Comparison of ENCODE assay signal across 16 mouse cellular contexts in genomic region chr15:84531535-84531934, GRCm38 (mm10). TPM values are rescaled to one million over a fixed set of nuclear protein-coding genes. Genes with fewer than 3 reads are reported as not detected.
DNase-seq lines count a peak whose midpoint lies in the region; ATAC-seq and TF ChIP-seq lines count a peak whose summit lies in the region.
"Had no signal": no experiment of that assay in that cellular context is flagged by ENCODE, and none has a peak within 500 bp of the region (broad histone marks: within the 10 kb centered on the region; RNA-seq: fewer than 3 reads in every experiment).

No protein-coding gene starts in this region.

- peaks cover 31% of the 10 kb centered on the region for H3K4me1 ChIP-seq in hindbrain, embryonic 15.5 days (replicated peaks)
- H3K4me1 ChIP-seq in hindbrain, embryonic 11.5 days (replicated peaks; ENCODE audit: control insufficient read depth, insufficient read depth, low read length) = no peaks in the 10 kb centered on the region
- peaks cover 16% of the 10 kb centered on the region; the same call in 1 of the 2 replicates for H3K4me1 ChIP-seq in forebrain, embryonic 14.5 days (ENCODE audit: control insufficient read depth, insufficient read depth, low read length)
- no peaks in the 10 kb centered on the region for H3K4me1 ChIP-seq in lung, postnatal 0 days (ENCODE audit: insufficient read depth, low read depth, low read length)
- H3K4me1 ChIP-seq: heart, embryonic 15.5 days; liver, embryonic 15.5 days; stomach, embryonic 15.5 days had no signal

- H3K36me3 ChIP-seq in hindbrain, embryonic 15.5 days = no peaks in the 10 kb centered on the region
- no peaks in the 10 kb centered on the region for H3K36me3 ChIP-seq in hindbrain, embryonic 11.5 days (ENCODE audit: control insufficient read depth, insufficient read depth, low read length)
- H3K36me3 ChIP-seq in forebrain, embryonic 14.5 days (ENCODE audit: control insufficient read depth, insufficient read depth, low read length) = no peaks in the 10 kb centered on the region
- no peaks in the 10 kb centered on the region for H3K36me3 ChIP-seq in lung, postnatal 0 days (ENCODE audit: insufficient read depth, low read length)
- H3K36me3 ChIP-seq: heart, embryonic 15.5 days; liver, embryonic 15.5 days; stomach, embryonic 15.5 days had no signal

- H3K27ac ChIP-seq in hindbrain, embryonic 15.5 days (replicated peaks) = peak overlapping the region; percentile 56; the same call in 1 of the 2 replicates
- no peak overlapping the region for H3K27ac ChIP-seq in hindbrain, embryonic 11.5 days (ENCODE audit: low read depth, low read length)
- H3K27ac ChIP-seq in forebrain, embryonic 14.5 days (ENCODE audit: low read depth, low read length) = peak overlapping the region; percentile 76; the same call in 1 of the 2 replicates
- H3K27ac ChIP-seq in lung, postnatal 0 days (ENCODE audit: low read length) = no peak overlapping the region
- H3K27ac ChIP-seq: heart, embryonic 15.5 days; left cerebral cortex, adult 2 months; liver, embryonic 15.5 days; macrophage; stomach, embryonic 15.5 days had no signal

- TF ChIP-seq CTCF in lung, postnatal 0 days (IDR thresholded peaks at IDR 0.05) = no peak

- 23% methylated on average over 10 of the region's 10 CpGs for WGBS in hindbrain, embryonic 15.5 days
- 67% methylated on average over 10 of the region's 10 CpGs for WGBS in hindbrain, embryonic 11.5 days
- WGBS in forebrain, embryonic 14.5 days = 3% methylated on average over 10 of the region's 10 CpGs
- 56% methylated on average over 10 of the region's 10 CpGs for WGBS in lung, postnatal 0 days

- TF ChIP-seq EP300 in lung, postnatal 0 days (IDR thresholded peaks at IDR 0.05) = no peak

- no peaks in the 10 kb centered on the region for H3K9me3 ChIP-seq in hindbrain, embryonic 15.5 days
- H3K9me3 ChIP-seq in hindbrain, embryonic 11.5 days (ENCODE audit: control insufficient read depth, low read length) = no peaks in the 10 kb centered on the region
- H3K9me3 ChIP-seq in forebrain, embryonic 14.5 days (replicated peaks; ENCODE audit: control insufficient read depth, low read length) = peaks cover 5% of the 10 kb centered on the region; the same call in 1 of the 2 replicates
- no peaks in the 10 kb centered on the region for H3K9me3 ChIP-seq in lung, postnatal 0 days (ENCODE audit: low read length)
- H3K9me3 ChIP-seq: heart, embryonic 15.5 days; liver, embryonic 15.5 days; stomach, embryonic 15.5 days had no signal

- DNase-seq in hindbrain, embryonic 11.5 days (ENCODE audit: low spot score) = no peak
- peak; percentile 94 for DNase-seq in Muller cell, postnatal 12 days (ENCODE audit: inconsistent ontology term)
- DNase-seq in forebrain, embryonic 14.5 days (ENCODE audit: low spot score) = peak; percentile 96
- peak; percentile 44 to 52 for DNase-seq in layer of hippocampus, postnatal 36 days
- DNase-seq in lung, postnatal 0 days (ENCODE audit: low spot score) = no peak
- DNase-seq in heart, postnatal 4 days = no peak
- DNase-seq in ovary, postnatal 10 days (ENCODE audit: low spot score) = no peak
- DNase-seq: gastrocnemius, postnatal 14 days; kidney, adult 18-20 months had no signal

- H3K27me3 ChIP-seq in hindbrain, embryonic 15.5 days = no peaks in the 10 kb centered on the region
- H3K27me3 ChIP-seq in hindbrain, embryonic 11.5 days (ENCODE audit: control insufficient read depth, insufficient read depth, low read length) = no peaks in the 10 kb centered on the region
- no peaks in the 10 kb centered on the region for H3K27me3 ChIP-seq in forebrain, embryonic 14.5 days (replicated peaks; ENCODE audit: control insufficient read depth, insufficient read depth, low read length)
- no peaks in the 10 kb centered on the region for H3K27me3 ChIP-seq in lung, postnatal 0 days (replicated peaks; ENCODE audit: insufficient read depth, low read length)
- H3K27me3 ChIP-seq: liver, embryonic 15.5 days; stomach, embryonic 15.5 days had no signal

- no peak overlapping the region for H3K4me3 ChIP-seq in hindbrain, embryonic 15.5 days
- H3K4me3 ChIP-seq in hindbrain, embryonic 11.5 days (ENCODE audit: low read depth, low read length) = no peak overlapping the region
- no peak overlapping the region for H3K4me3 ChIP-seq in forebrain, embryonic 14.5 days (ENCODE audit: low read depth, low read length)
- no peak overlapping the region for H3K4me3 ChIP-seq in lung, postnatal 0 days (ENCODE audit: low read depth, low read length)
- H3K4me3 ChIP-seq: heart, embryonic 15.5 days; left cerebral cortex, adult 2 months; liver, embryonic 15.5 days; stomach, embryonic 15.5 days had no signal

- H3K9ac ChIP-seq in hindbrain, embryonic 15.5 days = no peak overlapping the region
- no peak overlapping the region for H3K9ac ChIP-seq in hindbrain, embryonic 11.5 days (ENCODE audit: low read depth, low read length)
- H3K9ac ChIP-seq in forebrain, embryonic 14.5 days (ENCODE audit: low read length) = no peak overlapping the region
- H3K9ac ChIP-seq in lung, postnatal 0 days (replicated peaks; ENCODE audit: low read depth) = no peak overlapping the region
- H3K9ac ChIP-seq: heart, embryonic 15.5 days; liver, embryonic 15.5 days; stomach, embryonic 15.5 days had no signal

- no peak; the same call in 1 of the 2 replicates for ATAC-seq in hindbrain, embryonic 15.5 days (ENCODE audit: low FRiP score, low read depth)
- no peak for ATAC-seq in hindbrain, embryonic 11.5 days (ENCODE audit: low FRiP score)
- ATAC-seq in forebrain, embryonic 14.5 days = peak; percentile 91
- no peak for ATAC-seq in lung, postnatal 0 days

- H3K4me2 ChIP-seq in hindbrain, embryonic 15.5 days = no peak overlapping the region
- no peak overlapping the region for H3K4me2 ChIP-seq in hindbrain, embryonic 11.5 days (replicated peaks; ENCODE audit: low read depth, low read length)
- peak overlapping the region; percentile 0; the same call in 1 of the 2 replicates for H3K4me2 ChIP-seq in forebrain, embryonic 14.5 days (ENCODE audit: low read length)
- H3K4me2 ChIP-seq in lung, postnatal 0 days (replicated peaks; ENCODE audit: low read depth, low read length) = no peak overlapping the region
- H3K4me2 ChIP-seq: heart, embryonic 15.5 days; liver, embryonic 15.5 days; stomach, embryonic 15.5 days had no signal

RNA-seq across cellular contexts. Expression of gene Rtl6, which starts 26.1 kb away (rescaled TPM):
- 59.9 and 66.1 TPM in 2 replicates for polyA plus RNA-seq in hindbrain, embryonic 15.5 days (2015; fragmentation: Nextera tagmentation; extraction: Ambion mirVana)
- polyA plus RNA-seq in hindbrain, embryonic 11.5 days (2014; fragmentation: Nextera tagmentation; extraction: Ambion mirVana) = 13.0 and 18.5 TPM in 2 replicates
- 28.8 and 32.4 TPM in 2 replicates for polyA plus RNA-seq in forebrain, embryonic 14.5 days (2014; fragmentation: Nextera tagmentation; extraction: Ambion mirVana)
- 10 to 100 TPM; 55.9 to 56.2 TPM for total RNA-seq in layer of hippocampus, postnatal 36 days (2021)
- polyA plus RNA-seq in lung, postnatal 0 days (2015; fragmentation: Nextera tagmentation; extraction: Ambion mirVana) = 2.4 and 2.6 TPM in 2 replicates
- total RNA-seq in heart, postnatal 4 days (2021) = 10 to 100 TPM; 10.2 to 10.6 TPM
- total RNA-seq: MEL had no signal

Comparison
In these comparisons a context has a peak if more than half of its experiments do, and no peak if none do; other contexts are left out.
1. H3K27ac ChIP-seq: peak in hindbrain, embryonic 15.5 days (single experiment) and forebrain, embryonic 14.5 days (single experiment); none in hindbrain, embryonic 11.5 days (single experiment) and lung, postnatal 0 days (single experiment).
2. DNase-seq: peak in Muller cell, postnatal 12 days (single experiment), forebrain, embryonic 14.5 days (single experiment) and layer of hippocampus, postnatal 36 days (2 of 2); none in hindbrain, embryonic 11.5 days (single experiment), lung, postnatal 0 days (single experiment), heart, postnatal 4 days (single experiment) and ovary, postnatal 10 days (single experiment).